Mouse (Mus musculus) left cerebral cortex, postnatal 36 days (tissue): Measurements from ENCODE around the gene Nop56. TPM values are rescaled to one million over a fixed set of nuclear protein-coding genes. Genes with fewer than 3 reads are reported as not detected.

Experiments
- DNase-seq, 2 experiments: peaks; one replicate each; pipeline ENCODE4 v3.0.0; 2021 to 2022; ENCODE audit warnings: low spot score in 2 of 2, mixed read lengths in 1 of 2
- intact Hi-C: fragments of 180-260 bp; cut with DNase I; formaldehyde crosslinking; loops from one replicate; pipeline ENCODE4 v1.15.1; 2025
- total RNA-seq, 2 experiments: library from RNA; stranded (reverse); gene quantifications; 2 replicates each; pipeline ENCODE4 v1.2.3; 2021

The Nop56 gene
- 100 to 1,000 TPM; 120 to 126 TPM for total RNA-seq

DNA sequence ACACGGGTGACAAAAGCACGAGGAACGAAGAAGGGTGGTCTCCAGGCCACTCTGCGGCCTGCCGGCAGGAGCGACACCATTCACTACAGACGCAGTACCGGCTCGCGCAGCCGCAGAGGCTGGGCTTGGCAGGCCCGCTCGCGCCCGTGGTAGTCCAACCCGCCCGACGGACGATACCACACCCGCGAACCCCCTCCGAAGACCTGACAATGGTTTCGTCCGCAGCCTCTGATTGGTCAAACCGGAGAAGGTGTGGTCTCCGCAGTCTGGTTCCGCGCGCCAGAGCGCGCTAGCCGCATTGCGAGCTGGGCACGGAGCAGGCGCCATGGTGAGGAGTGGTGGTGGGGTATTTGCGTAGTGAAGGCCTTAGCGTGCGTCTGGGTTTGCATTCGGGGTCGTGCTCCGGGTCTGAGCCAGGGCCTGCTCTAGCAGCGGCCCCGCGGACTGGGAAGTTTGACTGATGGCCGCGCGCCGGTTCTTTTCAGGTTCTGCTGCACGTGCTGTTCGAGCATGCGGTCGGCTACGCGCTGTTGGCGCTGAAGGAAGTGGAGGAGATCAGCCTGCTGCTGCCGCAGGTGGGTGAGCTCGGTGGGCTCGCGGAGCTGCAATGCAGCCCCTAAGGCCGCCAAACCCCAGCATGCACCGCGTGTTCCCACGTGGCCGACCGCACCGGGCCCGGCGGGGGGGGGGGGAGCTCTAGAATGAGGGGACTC lies at the start of gene Nop56:
Nop56 (plus strand) TSS at position 282 of the 713 bp plus-strand sequence.
- DNase-seq = peak; percentile 100
- intact Hi-C loops = loop anchor here (1.0 kb wide), 1 partner anchor 95 kb away; the partner anchor contains the start of gene Snrpb

DNA sequence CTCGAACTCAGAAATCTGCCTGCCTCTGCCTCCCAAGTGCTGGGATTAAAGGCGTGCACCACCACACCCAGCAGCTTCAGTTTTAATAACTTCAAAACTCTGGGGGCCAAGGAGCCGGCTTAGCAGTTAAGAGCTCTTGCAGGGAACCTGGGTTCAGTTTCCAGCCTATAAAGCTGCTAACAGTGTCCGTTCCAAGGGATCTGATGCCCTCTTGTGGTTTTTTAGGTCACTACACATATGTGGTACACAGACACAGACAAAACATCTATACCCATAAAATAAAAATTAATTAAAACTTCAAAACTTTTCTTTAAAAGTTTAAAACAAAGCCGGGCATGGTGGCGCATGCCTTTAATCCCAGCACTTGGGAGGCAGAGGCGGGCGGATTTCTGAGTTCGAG lies 27.3 kb upstream of the Nop56 start:
- intact Hi-C loops = loop anchor here (5.0 to 10.0 kb wide), 3 partner anchors 70 to 342 kb away; partner anchors contain the start of gene Snrpb
- no peak for DNase-seq

DNA sequence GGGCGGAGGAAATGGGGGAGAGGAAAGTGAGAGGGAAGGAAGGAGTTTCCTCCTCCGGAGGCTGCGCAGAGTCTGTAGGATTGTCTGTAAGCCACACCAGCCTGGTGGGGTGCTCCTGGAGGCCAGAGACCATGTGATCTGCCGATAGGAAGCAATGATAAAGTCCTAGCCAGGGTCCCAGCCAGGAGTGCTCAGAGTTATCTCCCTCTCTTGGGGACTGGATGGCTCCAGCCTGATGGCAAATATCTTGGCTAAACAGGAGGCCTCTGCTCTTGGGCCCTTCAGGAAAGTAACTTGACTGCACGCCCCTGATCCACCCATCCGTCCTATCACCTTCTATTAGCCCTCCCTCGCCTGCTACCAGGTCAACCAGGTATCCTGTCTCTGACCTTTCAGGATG lies 26.0 kb upstream of the Nop56 start:
- intact Hi-C loops = loop anchor here (5.0 to 10.0 kb wide), 3 partner anchors 71 to 343 kb away; partner anchors contain the start of gene Snrpb

DNA sequence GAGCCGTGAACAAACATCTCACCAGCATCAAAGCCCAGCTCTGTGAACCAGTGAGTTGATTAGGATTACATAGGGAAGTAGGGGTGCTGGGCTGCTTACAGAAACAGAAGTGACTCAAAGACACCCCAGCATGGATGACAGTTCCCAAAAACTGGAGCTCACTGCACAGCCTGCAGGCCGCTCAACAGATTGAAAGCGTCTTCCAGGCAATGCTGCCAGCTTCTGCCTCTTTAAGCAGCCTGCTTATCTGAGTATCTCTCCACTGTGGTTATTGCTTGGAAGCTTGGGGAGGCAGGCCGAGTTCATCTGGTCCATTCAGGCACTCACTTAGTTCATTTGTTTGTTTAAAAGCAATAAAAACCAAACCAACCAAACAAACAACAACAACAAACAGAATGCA lies 17.5 kb upstream of the Nop56 start:
- intact Hi-C loops = no loop called here
- no peak for DNase-seq

More for the DNA sequence above, 26.0 kb upstream of the Nop56 start:
- no peak for DNase-seq

DNA sequence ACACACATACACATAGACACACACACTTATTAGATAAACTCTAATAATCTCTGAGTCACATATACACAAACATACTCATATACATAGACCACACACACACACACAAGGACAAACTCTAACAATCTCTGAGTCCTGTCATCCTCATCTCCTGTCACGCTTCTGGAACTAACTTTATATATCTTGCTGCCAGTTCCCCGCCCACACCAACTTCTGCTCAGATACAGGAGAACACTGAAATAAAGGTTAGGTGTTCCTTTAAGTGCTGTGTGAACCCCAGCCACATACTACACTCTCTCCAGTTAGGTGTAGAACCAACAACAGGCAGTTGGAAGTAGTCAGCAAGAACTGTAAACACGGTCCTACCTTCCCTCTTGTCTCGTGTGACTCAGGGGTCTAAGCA lies 13.4 kb upstream of the Nop56 start:
- no peak for DNase-seq
- intact Hi-C loops = no loop called here

DNA sequence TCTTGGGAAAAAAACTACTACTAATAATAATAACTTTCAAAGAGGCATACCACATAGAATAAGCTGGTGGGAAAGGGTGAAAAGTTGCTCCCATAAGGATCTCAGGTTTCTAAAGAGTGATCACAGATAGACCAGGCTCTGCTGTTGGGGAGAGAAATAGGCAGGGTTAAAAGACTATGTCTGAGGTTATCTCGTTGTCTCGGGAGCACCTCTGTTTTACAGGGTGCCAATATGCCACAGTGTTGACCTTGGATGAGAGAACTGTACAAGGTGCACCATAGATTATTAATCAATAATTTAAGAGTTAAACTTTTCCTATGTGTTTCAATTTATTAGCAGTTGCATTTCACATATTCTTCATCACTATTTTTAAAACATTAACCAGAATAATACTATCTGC lies 12.3 kb upstream of the Nop56 start:
- intact Hi-C loops = no loop called here
- no peak for DNase-seq

DNA sequence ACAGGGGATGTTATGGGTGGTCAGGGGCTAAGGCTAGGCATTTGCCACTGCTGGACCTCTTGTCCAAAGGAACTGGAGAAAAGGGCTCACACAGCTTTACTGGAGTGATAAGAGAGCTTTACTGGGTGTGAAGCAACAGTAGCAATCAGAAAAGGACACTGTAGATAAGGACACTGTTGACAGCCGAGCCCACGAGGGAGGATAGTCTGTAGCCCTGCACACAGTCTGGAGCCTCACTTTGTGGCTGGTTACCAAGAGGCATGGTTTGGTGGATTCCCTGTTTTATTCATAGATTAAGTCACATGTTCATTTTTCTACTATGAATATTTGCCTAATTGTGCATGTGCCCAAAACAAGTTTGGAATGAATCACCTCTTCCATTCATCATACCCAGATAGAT lies 11.8 kb upstream of the Nop56 start:
- no peak for DNase-seq

DNA sequence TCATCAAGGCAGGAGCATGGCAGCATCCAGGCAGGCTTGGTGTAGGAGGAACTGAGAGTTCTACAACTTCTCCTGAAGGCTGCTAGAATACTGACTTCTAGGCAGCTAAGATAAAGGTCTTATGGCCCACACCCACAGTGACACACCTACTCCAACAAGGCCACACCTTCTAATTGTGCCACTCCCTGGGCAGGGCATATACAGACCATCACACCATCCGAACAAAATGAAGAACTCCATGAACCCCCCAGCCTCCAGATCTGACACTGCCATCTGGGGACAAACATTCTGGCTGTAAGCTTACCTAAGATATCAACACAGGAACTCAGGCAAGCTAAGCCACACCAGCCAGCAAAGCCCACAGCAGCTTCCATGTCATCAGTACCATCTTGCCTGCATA lies 8.7 kb upstream of the Nop56 start:
- intact Hi-C loops = no loop called here
- no peak for DNase-seq

More for the DNA sequence above, 11.8 kb upstream of the Nop56 start:
- intact Hi-C loops = no loop called here

DNA sequence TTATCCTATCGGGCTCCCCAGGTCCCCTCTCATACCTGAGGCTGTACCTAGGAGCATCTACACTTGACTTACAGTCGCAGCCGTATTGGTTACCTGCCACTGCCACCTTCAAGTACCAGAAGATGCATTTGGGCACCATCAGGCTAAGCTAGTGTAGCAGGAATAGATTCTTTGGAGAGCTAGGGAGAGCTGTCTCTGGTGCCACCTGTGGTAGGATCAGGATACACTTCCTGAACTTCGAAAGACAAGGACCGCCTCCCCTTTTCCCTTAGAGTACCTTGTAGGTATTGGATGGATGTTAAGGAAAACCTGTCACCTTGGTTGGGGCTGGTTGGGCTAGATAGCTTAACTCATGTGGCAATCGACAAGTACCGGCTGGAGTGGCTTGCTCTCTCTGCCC lies 6.2 kb upstream of the Nop56 start:
- intact Hi-C loops = no loop called here

DNA sequence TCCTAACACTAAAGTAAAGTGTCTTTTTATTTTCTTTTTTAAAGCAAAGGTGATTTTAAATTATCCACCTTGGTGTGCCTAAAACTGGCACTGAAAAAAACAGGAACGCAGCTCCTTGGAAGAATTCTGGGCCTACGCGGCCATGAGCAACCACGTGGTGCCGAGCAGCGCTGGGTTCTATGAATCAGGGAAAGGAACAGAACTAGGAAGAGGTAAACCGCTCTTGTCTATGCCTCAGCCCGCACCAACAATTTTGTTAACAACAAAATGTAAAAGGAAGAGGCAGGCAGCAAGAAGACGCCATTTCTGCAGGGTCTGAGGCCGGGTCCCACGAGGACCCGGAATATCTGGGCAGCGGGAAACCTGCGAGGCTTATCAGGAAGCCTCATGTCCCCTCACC lies 498 bp upstream of the Nop56 start:
- no peak for DNase-seq
- intact Hi-C loops = loop anchor here (1.0 kb wide), 1 partner anchor 94 kb away; the partner anchor contains the start of gene Snrpb

More for the DNA sequence above, 6.2 kb upstream of the Nop56 start:
- DNase-seq = no peak

DNA sequence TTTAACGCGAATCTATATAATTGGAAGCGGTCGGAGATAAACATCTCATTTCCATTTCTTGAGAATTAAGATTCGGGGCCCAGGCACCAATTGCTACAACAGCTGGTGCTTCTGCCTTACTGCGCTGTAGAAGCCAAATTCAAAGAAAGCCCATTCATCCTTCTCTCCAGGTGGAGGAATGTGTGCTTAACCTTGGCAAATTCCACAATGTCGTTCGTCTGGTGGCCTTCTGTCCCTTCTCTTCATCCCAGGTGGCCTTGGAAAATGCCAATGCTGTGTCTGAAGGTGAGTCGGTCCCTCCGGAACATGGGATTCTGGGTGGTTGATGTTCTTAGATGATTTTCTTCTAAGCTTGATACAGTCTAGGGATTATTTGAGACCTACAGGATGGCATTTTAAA lies 632 bp downstream of the Nop56 start:
- intact Hi-C loops = loop anchor here (1.0 kb wide), 1 partner anchor 96 kb away; the partner anchor contains the start of gene Snrpb
- no peak for DNase-seq

DNA sequence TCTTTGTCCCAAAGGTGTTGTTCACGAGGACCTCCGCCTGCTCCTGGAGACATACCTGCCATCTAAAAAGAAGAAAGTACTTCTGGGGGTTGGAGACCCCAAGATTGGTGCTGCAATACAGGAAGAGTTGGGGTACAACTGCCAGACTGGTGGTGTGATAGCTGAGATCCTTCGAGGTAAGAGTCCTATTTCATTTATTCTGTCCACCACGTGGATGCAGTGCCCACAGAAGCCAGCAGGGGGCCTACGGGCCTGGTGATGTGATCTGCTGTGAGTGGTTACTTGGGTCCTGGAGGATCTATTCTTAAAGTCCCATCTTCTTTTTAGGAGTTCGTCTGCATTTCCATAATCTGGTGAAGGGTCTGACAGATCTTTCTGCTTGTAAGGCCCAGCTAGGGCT lies 1.4 kb downstream of the Nop56 start:
- DNase-seq = no peak
- intact Hi-C loops = no loop called here

DNA sequence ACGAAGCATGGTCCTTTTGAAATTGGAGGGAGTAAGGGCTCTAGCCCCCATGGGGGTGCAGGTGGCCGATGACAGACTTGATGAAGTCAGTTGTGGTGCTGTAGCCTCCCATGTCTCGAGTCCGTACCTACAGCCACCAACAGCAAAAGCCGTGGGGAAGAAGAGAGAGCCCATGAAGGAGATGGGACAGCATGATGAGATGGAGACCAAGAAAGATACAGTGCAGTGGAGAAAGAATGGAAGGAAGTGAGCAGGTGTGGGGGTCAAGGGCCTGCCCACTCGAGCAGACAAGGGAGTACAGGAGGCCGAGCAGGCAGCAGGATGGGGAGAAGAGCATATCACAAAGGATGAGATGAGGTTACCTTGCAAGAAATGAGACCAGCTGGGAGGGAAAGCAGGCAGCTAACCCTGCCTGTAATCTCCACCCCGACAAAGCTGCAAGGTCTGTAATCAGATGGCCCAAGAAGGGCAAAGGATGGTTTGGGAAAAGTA lies 5.4 kb downstream of the Nop56 start:
- DNase-seq = no peak
- intact Hi-C loops = no loop called here

DNA sequence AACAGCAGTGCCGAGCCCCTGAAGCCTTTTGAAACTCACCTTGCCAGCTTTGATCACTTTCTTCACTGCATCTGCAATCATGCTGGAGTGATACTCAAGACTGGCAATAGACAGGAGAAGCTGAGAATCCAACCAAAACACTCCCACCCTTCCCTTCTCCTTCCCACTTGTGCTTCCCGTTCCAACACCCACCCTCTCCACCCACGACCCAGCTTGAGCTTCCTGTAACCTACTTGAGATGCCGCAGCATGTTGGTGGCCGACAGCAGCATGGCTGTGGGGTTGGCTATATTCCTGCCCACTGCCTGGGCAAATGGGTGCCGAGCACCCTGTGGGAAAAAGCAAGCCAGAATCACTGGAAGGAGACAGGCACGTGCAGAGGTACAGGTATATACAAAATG lies 6.0 kb downstream of the Nop56 start:
- DNase-seq = no peak
- intact Hi-C loops = no loop called here

DNA sequence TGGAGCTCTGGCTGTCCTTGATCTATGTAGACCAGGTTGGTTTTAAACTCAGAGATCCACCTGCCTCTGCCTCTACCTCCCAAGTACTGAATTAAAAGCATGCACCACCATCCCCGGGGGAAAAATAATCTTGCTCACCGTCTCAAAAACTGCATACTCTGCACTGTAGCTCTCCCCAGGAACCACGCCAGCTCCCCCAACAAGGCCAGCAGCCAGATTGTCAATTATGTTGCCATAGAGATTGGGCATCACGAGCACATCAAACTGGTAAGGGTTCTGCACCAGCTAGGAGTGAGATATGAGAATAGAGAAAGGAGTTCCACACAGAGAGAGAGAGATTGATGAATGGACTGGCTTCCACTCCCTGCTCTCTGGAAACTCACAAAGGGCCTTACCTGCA lies 6.6 kb downstream of the Nop56 start:
- intact Hi-C loops = no loop called here
- DNase-seq = no peak

DNA sequence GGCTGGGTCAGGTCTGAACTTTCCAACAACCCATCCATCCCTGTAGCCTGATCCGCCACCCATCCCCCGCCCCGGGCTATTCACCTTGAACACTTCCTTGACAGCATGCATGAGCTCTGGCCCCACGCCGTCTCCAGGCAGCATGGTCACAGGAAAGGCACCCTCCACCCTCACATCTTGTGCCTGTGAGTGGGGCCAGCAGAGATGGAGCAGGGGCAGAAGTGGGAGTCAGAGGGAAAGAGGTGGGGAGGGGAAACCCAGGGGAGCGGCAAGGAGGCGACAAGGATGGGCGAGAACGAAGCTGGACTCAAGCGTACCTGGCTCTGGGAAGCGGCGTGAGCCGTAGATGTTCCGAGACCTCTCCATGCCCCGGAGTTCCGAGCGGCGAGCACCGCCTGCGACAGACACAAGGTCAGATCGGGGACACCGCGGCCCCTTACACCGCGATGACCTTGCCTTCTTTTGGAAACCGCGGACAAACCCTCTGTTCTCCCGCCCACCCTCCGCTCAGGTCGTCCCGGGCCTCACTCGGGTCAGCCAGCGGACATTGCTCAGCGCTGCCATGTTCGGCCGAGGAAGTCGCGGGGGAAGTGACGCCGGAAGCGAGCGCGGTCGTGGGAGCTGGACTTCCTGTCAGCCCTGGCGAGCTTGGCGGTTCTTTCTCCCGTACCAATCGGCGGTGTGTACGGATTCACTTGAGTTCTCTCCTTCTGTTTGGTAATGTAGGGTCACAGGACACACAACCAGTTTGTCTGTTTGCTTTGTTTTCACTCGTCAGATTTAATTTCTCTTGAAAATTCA lies 9.8 kb downstream of the Nop56 start, which contains the start of gene Idh3b:
Idh3b (minus strand) TSS at position 694 of the 801 bp plus-strand sequence.
- peak; percentile 91 for DNase-seq
- intact Hi-C loops = no loop called here

DNA sequence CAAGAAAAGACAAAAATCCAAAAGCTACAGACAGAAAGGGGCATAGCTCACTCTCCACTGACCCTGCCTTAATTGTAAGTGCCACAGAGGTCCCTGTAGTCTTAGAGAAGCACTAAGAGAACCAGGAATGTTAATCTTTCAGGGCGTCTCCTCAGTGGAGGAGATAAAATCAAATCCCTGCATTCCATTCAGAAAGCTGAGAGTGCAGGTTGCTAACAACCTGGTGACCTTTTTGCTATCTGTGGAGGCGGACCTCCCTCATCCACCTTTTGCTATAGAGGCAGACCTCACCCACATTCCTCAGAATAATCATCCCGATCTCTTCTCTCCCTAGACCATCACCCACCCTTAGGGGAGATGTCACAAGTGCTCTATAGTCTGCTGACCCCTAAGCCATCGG lies 14.9 kb downstream of the Nop56 start:
- intact Hi-C loops = no loop called here

DNA sequence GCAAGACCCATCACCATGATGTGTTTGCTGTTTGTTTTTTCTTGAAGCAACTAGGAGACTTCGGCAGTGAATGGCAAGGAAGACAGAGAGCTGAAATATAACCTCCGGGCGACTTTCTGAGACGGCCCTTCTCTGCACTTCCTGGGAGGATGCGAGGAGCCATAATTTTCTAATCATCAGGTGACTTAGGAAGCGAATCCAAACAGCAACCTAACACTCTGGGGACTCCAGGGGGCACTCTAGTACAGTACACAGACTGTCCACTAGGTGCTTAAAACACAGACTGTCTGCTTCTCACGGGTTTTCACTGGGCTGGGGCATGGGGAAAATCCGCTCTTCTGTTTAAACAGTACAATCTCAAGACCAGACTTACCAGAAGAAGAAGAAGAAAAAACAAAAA lies 17.2 kb downstream of the Nop56 start:
- intact Hi-C loops = loop anchor here (10.0 kb wide), 1 partner anchor 273 kb away; the partner anchor contains the start of gene Mrps26
- peak; percentile 62 to 66 for DNase-seq

More for the DNA sequence above, 14.9 kb downstream of the Nop56 start:
- DNase-seq = no peak

DNA sequence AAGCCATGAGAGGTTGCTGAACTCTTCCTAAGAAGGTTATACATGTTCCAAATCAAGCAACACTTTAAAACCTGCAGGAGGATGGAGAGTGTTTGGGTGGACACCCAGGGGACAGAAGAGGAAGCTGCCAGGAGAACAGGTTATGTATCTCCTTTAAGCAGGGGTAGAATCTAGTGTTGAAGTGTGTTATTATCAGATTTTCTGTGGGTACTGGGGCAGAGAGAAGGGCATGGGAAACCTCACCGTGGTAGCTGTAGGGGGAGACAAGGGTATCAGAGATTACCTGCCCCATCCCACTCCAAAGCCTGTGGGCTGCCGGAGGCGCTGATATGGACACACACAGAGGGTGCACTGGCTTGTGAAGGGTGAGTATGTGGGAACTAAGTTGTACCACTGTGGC lies 18.8 kb downstream of the Nop56 start:
- intact Hi-C loops = loop anchor here (10.0 kb wide), 1 partner anchor 272 kb away; the partner anchor contains the start of gene Mrps26
- no peak for DNase-seq

DNA sequence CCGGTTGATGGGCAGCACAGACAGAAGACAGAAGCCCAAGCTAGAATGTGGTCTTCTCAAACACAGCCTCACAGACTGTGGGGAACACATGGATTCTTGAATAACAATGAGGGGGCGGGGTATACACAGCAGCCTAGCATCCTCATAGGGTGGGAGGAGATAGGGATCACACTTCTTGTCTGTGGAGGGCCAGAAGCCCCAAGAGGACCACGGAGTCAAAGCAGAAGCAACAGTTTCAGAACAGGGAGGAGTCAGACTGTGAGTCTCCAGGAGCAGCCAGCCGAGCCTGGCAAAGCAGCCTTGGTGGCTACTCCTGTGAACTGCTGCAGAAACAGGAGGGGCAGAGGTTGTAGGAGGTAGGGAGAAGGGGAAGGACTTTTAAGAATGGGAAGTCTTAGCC lies 19.3 kb downstream of the Nop56 start:
- no peak for DNase-seq
- intact Hi-C loops = loop anchor here (10.0 kb wide), 1 partner anchor 271 kb away; the partner anchor contains the start of gene Mrps26
